Mouse (Mus musculus): ENCODE measurements around the gene Cst7.

DNA sequence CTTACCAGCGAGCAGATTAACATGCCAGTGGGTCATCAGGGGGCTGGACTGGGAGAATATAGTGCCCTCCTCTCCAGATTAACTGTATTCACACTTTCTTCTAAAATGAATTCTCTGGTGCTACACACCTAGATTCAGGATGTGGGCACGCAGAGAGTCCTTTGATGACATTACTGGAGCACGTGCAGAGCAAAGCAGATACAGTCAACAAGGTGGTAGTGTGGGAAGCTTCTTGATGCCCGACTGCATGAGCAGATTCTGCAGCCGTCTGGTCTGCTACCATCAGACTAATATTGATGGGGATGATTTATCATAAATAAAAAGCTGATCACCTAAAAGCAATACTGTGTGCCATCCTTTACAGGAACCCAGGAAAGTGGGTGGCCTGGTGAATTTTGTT lies 8.4 kb downstream of the Cst7 start:
- TF ChIP-seq EP300 (IDR thresholded peaks at IDR 0.05; ENCODE audit: low read depth) (no peak), CTCF (IDR thresholded peaks at IDR 0.05; ENCODE audit: low read depth) (no peak)

All from liver, embryonic 14.5 days (tissue).